Mouse (Mus musculus) bone marrow, adult 2 months (tissue): Measurements from ENCODE around the gene Zfp345. TPM values are rescaled to one million over a fixed set of nuclear protein-coding genes. Genes with fewer than 3 reads are reported as not detected.
"Not testable (repeated sequence)": the region's sequence is repeated elsewhere in the genome, so short reads cannot be mapped to it uniquely, and the experiment has no call there.

Experiments
- H3K27ac ChIP-seq: fragments of 200-500 bp; 2 replicates; pipeline ENCODE4 v1.5.1; 2012; ENCODE audit warnings: low read depth, mild to moderate bottlenecking, control low read depth, inconsistent platforms, low read length; ENCODE audit not compliant: control insufficient read depth, poor library complexity, insufficient read depth
- H3K4me1 ChIP-seq: fragments of 200-500 bp; 2 replicates; pipeline ENCODE4 v1.6.1; 2011; ENCODE audit warnings: low read length; ENCODE audit not compliant: control insufficient read depth, insufficient read depth
- H3K4me3 ChIP-seq: fragments of 200-500 bp; replicated peaks from 2 replicates; pipeline ENCODE3; 2011; ENCODE audit warnings: mild to moderate bottlenecking, low read depth, low read length, control low read depth; ENCODE audit not compliant: control insufficient read depth
- CTCF ChIP-seq: fragments of 200-500 bp; IDR thresholded peaks from 2 replicates; pipeline ENCODE4 v1.5.1; 2011; ENCODE audit warnings: low read length, control low read depth; ENCODE audit not compliant: control insufficient read depth, insufficient read depth
- POLR2A ChIP-seq: fragments of 200-500 bp; IDR thresholded peaks from 2 replicates; pipeline ENCODE4 v1.6.1; 2011; ENCODE audit warnings: low read depth, mild to moderate bottlenecking, control low read depth, low read length, borderline replicate concordance; ENCODE audit not compliant: control insufficient read depth
- WGBS: fragments of 180-500 bp; shearing (Covaris S2); methylation state at CpG from one replicate; pipeline ENCODE4 v1.1.7; 2018; 5-methylcytosine and 5-hydroxymethylcytosine counted together
- polyA plus RNA-seq: library from polyadenylated mRNA; stranded (reverse); fragments of >200 nt; gene quantifications from 2 replicates; pipeline ENCODE4 v1.2.4, GENCODE M21; 2011; ENCODE audit warnings: low replicate concordance; ENCODE audit not compliant: missing spikeins, insufficient read depth, insufficient read length

The Zfp345 gene
- polyA plus RNA-seq: not detected in 2 replicates

DNA sequence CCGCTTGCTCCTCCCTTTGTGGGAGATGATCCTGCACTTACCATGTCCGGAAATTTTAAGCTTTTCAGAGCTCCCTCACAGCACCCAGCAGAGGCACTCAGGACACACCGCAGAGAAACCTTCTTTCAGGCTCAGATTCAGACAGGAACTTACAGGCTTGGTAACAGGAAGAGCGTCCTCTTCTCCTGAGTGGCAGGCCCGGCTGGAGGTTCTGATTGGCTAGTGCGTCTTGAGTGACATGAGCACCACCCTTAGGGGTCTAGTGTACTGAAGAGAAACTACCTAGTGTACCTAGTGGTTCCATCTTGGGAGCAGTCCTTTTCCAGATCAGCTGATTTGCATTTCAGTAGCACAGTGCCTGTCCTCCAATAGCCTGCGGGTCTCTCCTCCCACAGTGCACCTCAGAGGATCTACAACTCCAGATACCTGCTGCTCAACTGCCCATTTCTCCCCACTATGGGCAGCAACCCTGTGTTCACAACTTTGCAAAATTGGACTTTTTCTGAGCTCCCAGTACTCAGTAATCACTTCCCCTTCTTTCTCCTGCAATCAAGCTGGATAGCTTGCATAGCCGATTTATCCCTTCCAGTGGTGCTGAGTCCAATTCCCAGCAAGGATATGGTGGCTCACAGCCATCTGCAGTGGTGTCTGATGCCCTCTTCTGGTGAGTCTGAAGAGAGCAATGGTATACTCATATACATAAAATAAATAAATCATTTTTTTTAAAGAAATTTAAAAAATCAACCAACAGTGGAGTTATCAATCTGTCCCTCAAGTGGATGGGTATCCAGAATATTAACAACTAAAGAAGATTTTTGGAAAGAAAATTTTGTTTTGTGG is at the start of gene Zfp345:
TSS of gene Zfp345 (minus strand) at position 153 of the 840 bp plus-strand sequence.
- not testable (repeated sequence) for H3K27ac ChIP-seq, H3K4me1 ChIP-seq, H3K4me3 ChIP-seq
- 68% methylated on average over 8 of the region's 8 CpGs for WGBS

DNA sequence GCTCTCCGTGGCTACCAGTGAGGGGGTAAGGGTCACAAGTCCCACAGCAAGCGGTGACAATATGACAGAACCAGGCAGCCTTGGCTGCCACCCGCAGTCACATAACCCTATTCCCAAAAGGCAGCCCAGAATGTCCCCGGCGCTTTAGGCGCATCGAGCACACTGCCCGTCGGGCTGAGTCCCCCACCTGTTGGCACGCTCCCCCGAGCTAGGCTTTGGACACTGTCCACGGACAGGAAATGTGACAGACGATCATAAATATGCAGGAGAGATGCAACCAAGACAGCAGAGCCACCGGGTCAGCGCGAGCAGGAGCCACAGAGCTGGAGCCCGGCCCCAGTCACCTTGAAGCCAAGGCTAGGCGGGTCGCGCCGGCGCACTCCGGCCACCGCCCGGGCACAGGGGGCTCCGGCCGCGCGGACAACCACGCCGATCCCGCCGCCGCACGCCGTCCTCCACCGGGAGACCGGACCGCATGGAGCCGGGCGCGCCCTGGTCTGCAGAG is 40.9 kb upstream of the Zfp345 start:
- TF ChIP-seq CTCF (no peak), POLR2A (no peak)
- WGBS: 5% methylated on average over 42 of the region's 42 CpGs
- H3K27ac ChIP-seq: no peak overlapping the region
- no peak overlapping the region for H3K4me3 ChIP-seq
- H3K4me1 ChIP-seq: no peaks in the 10 kb centered on the region

DNA sequence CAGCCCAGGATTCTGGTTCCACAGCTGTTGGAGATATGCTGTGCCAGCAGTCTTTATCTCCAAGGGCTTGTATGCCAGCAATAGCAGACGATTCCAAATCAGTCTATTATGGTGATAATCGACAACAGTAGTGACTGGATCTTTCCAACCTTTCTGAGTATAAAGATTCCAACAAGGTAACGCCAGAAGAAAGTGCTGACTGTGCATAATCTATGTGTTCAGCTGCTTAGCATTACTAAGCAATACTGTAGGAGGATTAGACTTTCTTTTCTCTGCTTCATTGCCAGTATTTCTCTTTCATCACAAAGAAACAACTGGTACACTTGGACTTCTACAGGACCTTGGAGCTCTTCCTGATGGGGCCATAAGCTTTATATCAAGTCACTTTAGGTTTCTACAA is 27.9 kb upstream of the Zfp345 start:
- TF ChIP-seq POLR2A (no peak), CTCF (no peak)
- no peak overlapping the region for H3K4me3 ChIP-seq
- 57% methylated on average over 3 of the region's 3 CpGs for WGBS
- no peaks in the 10 kb centered on the region for H3K4me1 ChIP-seq
- no peak overlapping the region for H3K27ac ChIP-seq

DNA sequence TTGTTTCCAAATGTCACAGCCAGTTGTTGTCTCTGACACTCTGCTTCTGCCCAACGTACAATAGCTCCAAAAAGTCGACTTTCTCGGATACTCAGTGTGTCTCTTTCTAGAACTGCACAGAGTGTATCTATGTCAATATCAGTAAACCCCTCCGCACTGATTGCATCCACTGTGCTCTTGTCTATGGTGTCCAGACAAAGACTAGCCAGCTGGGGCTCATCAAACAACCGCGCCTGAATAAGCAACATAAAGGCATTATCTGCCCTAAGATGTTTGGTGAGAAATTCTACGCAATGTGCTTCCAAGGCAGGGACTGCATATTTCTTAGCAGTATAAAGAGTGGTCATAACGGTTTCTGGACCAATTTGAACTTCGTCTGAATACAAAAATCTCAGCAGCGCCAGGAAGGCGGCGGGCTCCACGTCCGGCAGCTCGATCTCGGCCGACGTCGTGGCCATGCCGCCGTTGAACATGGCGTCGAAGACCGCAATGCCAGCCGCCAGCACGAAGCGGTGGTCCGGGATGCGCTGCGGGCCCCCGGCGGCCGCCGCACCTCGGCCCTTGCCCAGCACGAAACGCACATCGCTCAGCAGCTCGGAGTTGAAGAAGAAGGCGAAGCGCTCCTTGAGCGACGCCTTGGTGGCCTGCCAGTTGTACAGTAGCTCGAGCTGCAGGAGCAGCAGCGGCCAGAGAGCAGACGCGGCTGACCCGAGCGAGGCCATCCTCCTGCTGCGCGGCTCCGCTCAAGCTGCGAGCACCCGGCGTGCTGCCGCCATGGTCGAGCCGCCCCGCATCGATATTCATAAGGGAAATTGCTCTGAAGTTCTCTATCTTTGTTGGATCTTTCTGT is 15.5 kb upstream of the Zfp345 start:
- 43% methylated on average over 60 of the region's 60 CpGs for WGBS
- H3K4me3 ChIP-seq, H3K4me1 ChIP-seq, H3K27ac ChIP-seq: not testable (repeated sequence)

DNA sequence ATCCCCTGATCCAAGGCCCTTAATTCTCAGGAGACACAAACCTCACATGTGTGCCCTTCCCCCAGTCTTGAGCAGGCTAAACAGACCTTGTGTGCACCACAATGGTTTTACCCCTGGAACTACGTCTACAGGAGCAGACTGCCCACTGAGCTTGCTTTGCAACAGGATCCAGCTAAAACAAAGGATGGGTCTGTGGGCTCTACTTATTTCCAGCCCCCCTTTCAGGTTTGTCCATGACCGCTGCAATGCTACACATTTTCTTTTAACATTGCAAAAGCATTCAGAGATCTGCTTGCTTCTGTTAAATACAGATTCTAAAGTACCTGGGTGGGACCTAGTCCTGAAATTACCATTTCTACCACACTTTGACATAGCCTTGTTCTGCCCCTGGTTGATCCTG is 8.1 kb upstream of the Zfp345 start:
- H3K27ac ChIP-seq: no peak overlapping the region
- no peaks in the 10 kb centered on the region for H3K4me1 ChIP-seq
- no peak for TF ChIP-seq CTCF
- TF ChIP-seq POLR2A: no peak
- no peak overlapping the region for H3K4me3 ChIP-seq
- WGBS: 69% methylated on average over 2 of the region's 2 CpGs

DNA sequence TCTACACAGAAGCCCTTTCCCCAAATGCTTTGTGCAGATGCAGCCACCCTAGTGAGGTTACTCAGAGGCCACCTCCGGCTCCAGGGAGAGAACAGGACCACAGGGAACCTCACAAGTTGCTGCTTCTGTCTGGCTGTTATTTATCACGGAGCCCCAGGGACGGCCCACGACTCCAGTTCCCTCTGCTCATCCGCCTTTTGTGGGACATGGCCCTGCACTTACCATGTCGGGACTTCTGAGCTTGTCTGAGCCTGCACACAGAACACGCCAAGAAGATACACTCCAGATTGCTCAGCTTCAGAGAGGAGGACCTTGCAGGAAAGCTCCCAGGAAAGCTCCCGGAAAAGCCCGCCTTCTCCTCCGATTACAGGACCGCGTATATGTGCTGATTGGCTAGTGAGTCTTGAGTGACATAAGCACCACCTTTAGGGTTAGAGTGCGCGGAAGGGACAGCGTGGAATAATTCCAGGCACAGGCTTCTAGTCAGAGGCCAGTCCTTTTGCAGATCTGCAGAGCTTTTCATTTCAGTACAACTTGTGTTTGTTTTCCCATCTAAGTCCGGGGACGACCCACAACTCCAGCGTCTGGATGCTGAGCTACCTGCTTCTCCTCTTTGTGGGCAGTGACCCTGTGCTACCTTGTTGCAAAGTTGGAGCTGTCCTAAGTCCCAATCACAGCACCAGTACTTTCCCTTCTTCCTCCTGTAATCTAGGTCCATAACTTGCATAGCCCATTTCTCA is 33.5 kb downstream of the Zfp345 start, which contains the start of gene Zfp442:
TSS of gene Zfp442 (minus strand) at position 307 of the 740 bp plus-strand sequence.
- WGBS: 1% methylated on average over 18 of the region's 18 CpGs
- H3K27ac ChIP-seq, H3K4me1 ChIP-seq: not testable (repeated sequence)
- H3K4me3 ChIP-seq: peak within 1 kb of the TSS; percentile 34

DNA sequence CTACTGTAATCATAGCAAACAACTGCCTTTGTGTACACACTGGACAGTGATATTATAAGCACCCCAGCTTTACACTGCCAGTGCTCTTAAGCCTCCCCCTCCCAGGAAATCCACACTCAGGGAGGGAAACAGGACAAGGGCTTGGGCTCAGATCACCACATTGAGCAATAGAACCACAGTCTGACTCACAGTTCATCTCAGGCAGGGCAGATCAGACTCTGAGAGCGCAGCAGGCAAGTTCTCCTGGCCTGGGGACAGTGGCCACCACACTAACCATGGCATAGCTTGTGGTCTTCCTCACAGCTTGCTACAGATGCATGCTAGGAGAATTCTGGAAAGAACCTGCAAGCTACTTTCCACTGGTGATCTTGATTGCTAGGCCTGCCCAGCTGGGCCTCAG is 45.8 kb downstream of the Zfp345 start:
- H3K4me1 ChIP-seq, H3K4me3 ChIP-seq, H3K27ac ChIP-seq: not testable (repeated sequence)
- 66% methylated on average over 1 of the region's 1 CpGs for WGBS

Other genes starting within 250 kb of the Zfp345 start
- gene Gm21994, start 229.5 kb downstream of the Zfp345 start, polyA plus RNA-seq: 2.1 TPM in 1 of 2 replicates, not detected in the other
- gene Gm14124, start 227.6 kb downstream of the Zfp345 start, polyA plus RNA-seq: 0.67 TPM in 1 of 2 replicates, not detected in the other
- gene Gm10130, start 161.4 kb downstream of the Zfp345 start, polyA plus RNA-seq: not detected in 2 replicates
- not detected in 2 replicates for gene 3300002I08Rik, start 122.3 kb downstream of the Zfp345 start, polyA plus RNA-seq
- 0.97 TPM in 1 of 2 replicates, not detected in the other for gene Zfp442, start 33.6 kb downstream of the Zfp345 start, polyA plus RNA-seq
- 5.2 and 5.3 TPM in 2 replicates for gene Cst7, start 85.3 kb upstream of the Zfp345 start, polyA plus RNA-seq
- gene Apmap, start 123.5 kb upstream of the Zfp345 start, polyA plus RNA-seq: 10.7 and 18.0 TPM in 2 replicates
- gene Acss1, start 183.4 kb upstream of the Zfp345 start, polyA plus RNA-seq: 31.2 and 32.1 TPM in 2 replicates
- gene Vsx1, start 204.3 kb upstream of the Zfp345 start, polyA plus RNA-seq: 0.80 and 1.2 TPM in 2 replicates